Mouse (Mus musculus) stomach, postnatal 0 days (tissue): ENCODE measurements around the gene Irx5. TPM values are rescaled to one million over a fixed set of nuclear protein-coding genes. Genes with fewer than 3 reads are reported as not detected.
A peak's percentile ranks its signal among the peaks of the same experiment; 100 is the strongest.

Experiments used
- ATAC-seq: fragments of 200-750 bp; cut with Nextera tagmentation; 2 replicates; pipeline ENCODE4 v1.8.0; 2017; ENCODE audit not compliant: low FRiP score, low TSS enrichment
- DNase-seq: peaks from one replicate; pipeline ENCODE4 v3.0.0-alpha.2; 2016; ENCODE audit warnings: low spot score
- H3K27ac ChIP-seq: fragments of 300-500 bp; sonication (generic); replicated peaks from 2 replicates; pipeline ENCODE4 v1.5.1; 2014; ENCODE audit warnings: mild to moderate bottlenecking, control low read depth
- H3K27me3 ChIP-seq: fragments of 300-500 bp; sonication (generic); 2 replicates; pipeline ENCODE4 v1.6.1; 2014; ENCODE audit warnings: low read length; ENCODE audit not compliant: control insufficient read depth, insufficient read depth
- H3K36me3 ChIP-seq: fragments of 300-500 bp; sonication (generic); 2 replicates; pipeline ENCODE4 v1.6.1; 2014; ENCODE audit warnings: low read length, mixed read lengths; ENCODE audit not compliant: control insufficient read depth, insufficient read depth
- H3K4me1 ChIP-seq: fragments of 300-500 bp; sonication (generic); replicated peaks from 2 replicates; pipeline ENCODE4 v1.6.1; 2014; ENCODE audit warnings: antibody characterized with exemption; ENCODE audit not compliant: control insufficient read depth, insufficient read depth
- H3K4me2 ChIP-seq: fragments of 300-500 bp; sonication (generic); replicated peaks from 2 replicates; pipeline ENCODE4 v1.6.1; 2014; ENCODE audit warnings: low read depth, mild to moderate bottlenecking, control low read depth, moderate library complexity
- H3K4me3 ChIP-seq: fragments of 300-500 bp; sonication (generic); 2 replicates; pipeline ENCODE4 v1.5.1; 2014; ENCODE audit warnings: low read depth, low read length, control low read depth
- H3K9ac ChIP-seq: fragments of 300-500 bp; sonication (generic); 2 replicates; pipeline ENCODE4 v1.6.1; 2014; ENCODE audit warnings: mild to moderate bottlenecking, low read length, control low read depth, mixed read lengths
- H3K9me3 ChIP-seq: fragments of 300-500 bp; sonication (generic); 2 replicates; pipeline ENCODE4 v1.6.1; 2016; ENCODE audit warnings: low read length; ENCODE audit not compliant: control insufficient read depth
- CTCF ChIP-seq: IDR thresholded peaks from 2 replicates; pipeline ENCODE4 v1.5.1; 2016; ENCODE audit warnings: antibody characterized with exemption, low read depth, mild to moderate bottlenecking, moderate library complexity
- EP300 ChIP-seq: optimal IDR thresholded peaks from 2 replicates; pipeline ENCODE3; 2016; ENCODE audit warnings: antibody characterized with exemption
- WGBS: fragments of 180-500 bp; shearing (Covaris S2); extraction: QIAGEN DNeasy Blood & Tissue Kit; methylation state at CpG from one replicate; pipeline ENCODE4 v1.1.7; 2014; 5-methylcytosine and 5-hydroxymethylcytosine counted together
- polyA plus RNA-seq: library from polyadenylated mRNA; unstranded; fragments of >200 nt; fragmentation: Nextera tagmentation; extraction: Ambion mirVana; gene quantifications from 2 replicates; pipeline ENCODE4 v1.2.1, GENCODE M21; 2015

The Irx5 gene
- polyA plus RNA-seq, 1 experiment from 2014 or later = 4.5 TPM

- Histone ChIP-seq H3K9ac (no peak overlapping the region), H3K27me3 (peaks cover 9% of the 10 kb centered on the region; the same call in 1 of the 2 replicates), H3K36me3 (no peaks in the 10 kb centered on the region), H3K9me3 (no peaks in the 10 kb centered on the region), H3K4me1 (no peaks in the 10 kb centered on the region), H3K4me2 (peak overlapping the region; percentile 21; the same call in 1 of the 2 replicates), H3K4me3 (no peak overlapping the region), H3K27ac (no peak overlapping the region)
- no peak for DNase-seq
- 23% methylated on average over 6 of the region's 6 CpGs for WGBS
- ATAC-seq = no peak
- TF ChIP-seq EP300 = no peak
These were observed 4.0 kb upstream of the Irx5 start for GRCm38 (mm10) chr8:92353405-92353804.

- no peak for DNase-seq
- no peak overlapping the region for H3K9ac ChIP-seq
- peak overlapping the region; percentile 72 for H3K4me2 ChIP-seq
- TF ChIP-seq CTCF (no peak), EP300 (no peak)
- 0 out of 2 replicates have a peak overlapping the region, but pooled peaks have one; percentile 41 for H3K27ac ChIP-seq
- peaks cover 13% of the 10 kb centered on the region; the same call in 1 of the 2 replicates for H3K27me3 ChIP-seq
- 6% methylated on average over 22 of the region's 22 CpGs for WGBS
- peak overlapping the region; percentile 69 for H3K4me3 ChIP-seq
- H3K36me3 ChIP-seq = no peaks in the 10 kb centered on the region
- no peaks in the 10 kb centered on the region for H3K9me3 ChIP-seq
- ATAC-seq = no peak
- no peaks in the 10 kb centered on the region for H3K4me1 ChIP-seq
These were observed 2.6 kb upstream of the Irx5 start for GRCm38 (mm10) chr8:92354536-92355482.

GRCm38 (mm10) chr8:92355701-92356612 is 1.5 kb upstream of the Irx5 start:
- ATAC-seq (peak; percentile 96), DNase-seq (peak; percentile 95)
- no peaks in the 10 kb centered on the region for H3K4me1 ChIP-seq
- TF ChIP-seq CTCF = peak; percentile 47
- no peak for TF ChIP-seq EP300
- H3K9me3 ChIP-seq = no peaks in the 10 kb centered on the region
- H3K9ac ChIP-seq = peak overlapping the region; percentile 51
- H3K4me2 ChIP-seq = peak overlapping the region; percentile 72
- H3K4me3 ChIP-seq = peak overlapping the region; percentile 69
- peaks cover 22% of the 10 kb centered on the region; the same call in 1 of the 2 replicates for H3K27me3 ChIP-seq
- H3K27ac ChIP-seq = peak overlapping the region; percentile 86
- no peaks in the 10 kb centered on the region for H3K36me3 ChIP-seq
- WGBS = under 1% methylated on average over 70 of the region's 93 CpGs

GRCm38 (mm10) chr8:92356613-92357375 is 631 bp upstream of the Irx5 start:
- DNase-seq (peak; percentile 71), ATAC-seq (peak; percentile 14; the same call in 1 of the 2 replicates)
- Histone ChIP-seq H3K9ac (peak overlapping the region; percentile 51), H3K4me2 (peak overlapping the region; percentile 72), H3K4me1 (no peaks in the 10 kb centered on the region), H3K27ac (peak overlapping the region; percentile 86), H3K36me3 (no peaks in the 10 kb centered on the region), H3K4me3 (peak overlapping the region; percentile 69), H3K27me3 (peaks cover 22% of the 10 kb centered on the region; the same call in 1 of the 2 replicates), H3K9me3 (no peaks in the 10 kb centered on the region)
- TF ChIP-seq EP300 (no peak), CTCF (no peak)
- 3% methylated on average over 40 of the region's 40 CpGs for WGBS
